Mouse (Mus musculus) erythroid progenitor cell, adult 5-6 weeks (primary cell): ENCODE results near the gene Islr. TPM values are rescaled to one million over a fixed set of nuclear protein-coding genes. Genes with fewer than 3 reads are reported as not detected.

Source experiments
- ATAC-seq: replicated peaks from 2 replicates; pipeline ENCODE4 v1.8.0; 2016; ENCODE audit warnings: moderate number of reproducible peaks, mild to moderate bottlenecking, moderate TSS enrichment, inconsistent platforms; ENCODE audit not compliant: poor library complexity, low FRiP score, severe bottlenecking
- total RNA-seq, 2 experiments: library from RNA; stranded (forward) in 1 of 2; stranded (reverse) in 1 of 2; fragments of 150-400 nt in 1 of 2; fragments of 186-747, 209-891 nt in 1 of 2; gene quantifications; 2 replicates each; pipeline versions ENCODE4 v1.2.3 to v1.2.4; 2015 to 2017; ENCODE audit warnings: low replicate concordance in 2 of 2

The Islr gene
- total RNA-seq, 2 experiments from 2014 or later: 0.30 TPM; not detected in 1

DNA sequence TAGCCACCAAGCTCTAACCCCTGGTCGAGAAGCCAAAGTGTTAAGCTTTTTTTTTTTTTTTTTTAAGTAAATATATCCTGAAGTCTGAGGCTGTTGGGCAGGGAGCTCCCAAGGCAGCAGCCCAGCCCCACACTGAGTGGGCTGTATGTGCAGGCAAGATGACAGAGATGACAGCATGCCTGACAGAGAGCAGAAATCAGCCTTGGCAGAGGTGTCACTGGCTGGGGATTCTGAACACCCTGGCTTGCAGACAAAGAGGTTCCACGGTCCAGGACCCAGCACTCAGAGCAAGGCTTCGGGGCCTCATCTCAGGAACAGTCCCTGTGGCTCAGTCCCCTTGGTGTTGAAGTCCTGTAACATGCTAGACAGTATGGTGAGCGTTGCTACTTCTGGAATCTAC is 44.3 kb downstream of the Islr start:
- no peak for ATAC-seq

- ATAC-seq: no peak
Measured at GRCm38 (mm10) chr9:58158541-58159311, 45.4 kb downstream of the Islr start.

GRCm38 (mm10) chr9:58157838-58158237 is 46.3 kb downstream of the Islr start:
- ATAC-seq: no peak

DNA sequence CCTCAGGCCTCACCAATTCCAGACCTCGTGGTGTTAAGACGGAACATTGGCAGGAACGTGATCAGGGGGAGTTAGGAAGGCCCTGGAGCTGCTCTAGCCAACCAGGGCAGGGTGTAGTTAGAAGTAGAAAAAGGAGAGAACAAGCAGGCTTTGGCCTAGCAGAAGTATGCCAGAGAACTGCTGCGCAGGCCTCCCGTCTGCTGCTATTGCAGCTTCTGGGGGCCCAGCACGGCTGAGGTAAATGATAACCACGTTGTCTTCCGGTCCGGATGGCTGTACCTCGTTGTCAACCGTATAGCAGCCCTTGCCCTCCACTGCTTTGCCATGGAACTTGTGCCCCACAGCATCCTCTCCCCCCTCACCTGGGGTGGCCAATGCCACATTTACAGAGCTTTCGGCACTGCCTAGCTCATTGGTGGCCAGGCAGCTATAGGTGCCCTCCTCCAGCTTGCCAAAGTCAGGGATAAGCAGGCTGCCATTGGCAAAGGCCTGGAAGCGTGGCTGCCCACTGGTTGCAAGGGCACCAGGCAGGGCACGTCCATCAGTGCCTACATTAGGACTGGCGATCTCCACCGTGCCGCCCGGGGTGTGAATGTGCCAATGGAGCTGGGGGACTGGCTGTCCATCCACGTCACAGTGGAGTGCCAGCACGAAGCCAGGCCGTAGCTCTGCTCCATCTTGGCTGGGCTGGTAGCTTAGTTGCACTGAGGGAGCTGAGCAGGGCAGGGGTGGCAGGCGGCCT is 47.1 kb downstream of the Islr start:
- ATAC-seq: no peak

DNA sequence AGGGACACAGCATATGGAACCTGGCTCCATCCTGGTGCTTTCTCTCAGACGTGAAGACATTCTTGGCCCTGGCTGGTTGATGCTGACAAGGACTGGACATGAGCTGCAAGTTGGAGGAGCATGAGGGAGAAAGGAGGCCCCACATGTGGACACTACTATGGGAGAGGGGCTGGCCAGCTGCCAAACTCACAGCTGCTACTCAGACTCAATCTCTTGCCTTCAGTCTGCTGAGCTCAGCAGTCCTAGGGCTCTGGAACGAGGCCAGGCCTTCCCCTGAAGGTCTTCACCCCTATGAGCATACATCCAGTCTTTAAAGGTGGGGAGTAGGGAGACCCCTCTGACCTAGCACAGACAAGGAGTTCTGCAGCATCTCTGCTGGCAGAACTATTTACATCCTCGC is 48.7 kb downstream of the Islr start:
- no peak for ATAC-seq

DNA sequence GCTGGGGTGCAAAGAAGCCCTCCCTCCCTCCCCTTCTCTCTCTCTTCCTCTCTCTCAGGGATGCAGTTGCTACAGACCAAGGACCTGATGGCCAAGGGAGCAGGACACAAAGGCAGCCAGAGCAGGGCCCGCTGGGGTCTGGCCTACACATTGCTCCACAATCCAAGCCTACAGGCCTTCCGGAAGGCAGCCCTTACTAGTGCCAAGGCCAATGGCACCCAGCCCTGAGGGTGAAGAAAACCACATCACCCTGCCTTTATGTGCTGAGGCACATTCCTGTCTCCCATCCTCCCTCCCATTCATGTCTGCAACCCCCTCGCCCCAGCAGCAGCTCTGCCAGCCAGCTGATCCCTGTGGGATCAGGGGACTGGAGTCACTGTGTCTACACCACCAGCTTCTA is 51.0 kb downstream of the Islr start:
- ATAC-seq: no peak

- no peak for ATAC-seq
Measured at GRCm38 (mm10) chr9:58150733-58151361, 53.3 kb downstream of the Islr start.

GRCm38 (mm10) chr9:58148806-58149205 is 55.3 kb downstream of the Islr start:
- ATAC-seq: no peak

- no peak for ATAC-seq
Measured at GRCm38 (mm10) chr9:58145417-58145816, 58.7 kb downstream of the Islr start.

DNA sequence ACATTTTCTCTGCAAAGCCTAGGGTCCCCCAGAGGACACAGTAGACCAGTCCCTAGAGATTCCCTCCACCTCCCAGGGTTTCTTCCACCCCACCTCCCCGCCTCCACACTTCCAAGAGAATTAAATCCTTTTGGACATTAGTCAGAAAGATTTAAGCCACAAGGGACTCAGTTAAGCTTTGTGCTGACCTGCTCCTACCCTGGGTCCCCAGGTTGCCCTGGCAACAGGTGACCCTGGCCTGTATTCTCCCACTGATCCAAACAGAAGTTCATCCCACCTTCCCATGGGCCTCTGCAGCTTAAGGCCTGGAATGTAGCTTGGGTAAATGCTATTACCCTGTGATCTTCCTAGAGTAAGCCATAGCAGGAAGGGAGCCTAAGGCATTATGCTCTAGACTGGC is 59.4 kb downstream of the Islr start:
- no peak for ATAC-seq

DNA sequence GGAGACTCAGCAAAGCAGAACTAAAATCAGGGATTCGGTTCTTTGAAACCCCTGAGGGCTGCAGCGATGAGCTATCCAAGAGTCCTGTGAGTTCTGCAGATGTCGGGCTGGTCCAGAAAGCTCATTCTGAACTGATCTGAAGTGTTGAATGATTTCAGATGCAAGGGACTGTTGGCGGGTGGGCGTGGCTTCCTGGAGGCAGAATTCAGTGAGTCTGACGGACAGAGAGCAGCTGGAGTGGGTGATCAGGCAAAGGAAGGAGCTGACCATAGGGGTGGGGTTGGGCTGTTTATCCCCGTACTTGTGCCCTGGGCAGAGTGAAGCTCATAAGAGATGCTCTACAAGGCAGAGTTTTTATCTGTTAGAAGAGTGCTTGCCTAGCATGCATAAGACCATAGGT is 60.7 kb downstream of the Islr start:
- ATAC-seq: no peak

- no peak for ATAC-seq
Measured at GRCm38 (mm10) chr9:58139947-58140346, 64.2 kb downstream of the Islr start.

DNA sequence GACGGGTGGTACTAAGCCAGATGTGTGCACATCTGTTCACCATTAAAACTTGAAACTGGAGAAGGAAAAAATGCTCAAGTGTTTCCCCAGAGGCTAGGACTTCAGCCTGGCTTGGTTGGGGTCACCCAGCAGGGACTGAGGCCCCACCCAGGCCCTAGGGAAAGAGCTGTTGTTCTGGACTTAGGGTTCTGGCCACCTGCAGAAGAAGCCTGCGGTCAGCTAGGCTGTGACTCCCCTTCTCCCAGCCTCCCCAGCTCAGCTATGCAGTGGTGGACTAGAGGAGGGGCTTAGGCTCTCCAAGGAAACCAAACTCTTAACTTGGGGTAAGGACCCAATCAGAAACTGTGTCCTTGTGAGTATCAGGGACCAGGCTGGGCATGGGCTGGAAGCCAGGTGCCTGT is 68.2 kb downstream of the Islr start:
- no peak for ATAC-seq

DNA sequence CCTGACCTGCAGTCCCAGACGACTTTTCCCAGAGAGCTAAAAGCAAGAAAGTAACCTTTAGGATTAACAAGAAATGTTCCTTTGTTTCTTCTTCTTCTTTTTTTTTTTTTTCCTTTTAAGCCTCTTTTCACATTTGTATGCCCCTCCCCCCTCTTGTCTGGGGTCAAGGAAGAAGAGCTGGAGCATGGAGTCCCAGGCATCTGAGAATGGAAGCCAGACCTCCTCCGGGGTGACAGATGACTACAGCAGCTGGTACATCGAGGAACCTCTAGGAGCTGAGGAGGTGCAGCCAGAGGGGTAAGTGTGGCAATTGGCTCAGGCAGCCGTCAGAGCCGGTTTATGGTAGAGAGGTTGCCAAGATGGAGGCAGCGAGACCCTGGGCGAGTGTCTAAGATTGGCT is 69.2 kb downstream of the Islr start:
- no peak for ATAC-seq

- ATAC-seq: no peak
Measured at GRCm38 (mm10) chr9:58133893-58134884, 69.9 kb downstream of the Islr start.

DNA sequence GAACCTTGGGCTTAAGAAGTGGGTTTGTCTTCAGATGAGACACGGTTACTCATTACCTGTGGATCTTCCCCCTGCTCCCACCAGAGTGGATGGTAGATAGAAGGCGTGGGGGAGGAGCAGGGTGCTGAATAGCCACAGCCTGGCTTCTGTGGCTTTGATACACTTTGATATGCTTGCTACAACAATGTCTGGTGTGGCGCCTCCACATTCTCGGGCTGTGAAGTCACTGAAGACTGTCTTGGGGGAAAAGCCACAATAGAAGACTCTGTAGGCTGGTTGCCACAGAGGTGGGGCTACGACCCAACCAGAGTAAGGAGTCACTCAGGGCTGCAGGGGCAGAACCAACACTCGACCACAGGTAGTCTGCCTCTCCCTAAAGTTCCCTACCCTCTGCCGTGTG is 72.4 kb downstream of the Islr start:
- ATAC-seq: no peak

DNA sequence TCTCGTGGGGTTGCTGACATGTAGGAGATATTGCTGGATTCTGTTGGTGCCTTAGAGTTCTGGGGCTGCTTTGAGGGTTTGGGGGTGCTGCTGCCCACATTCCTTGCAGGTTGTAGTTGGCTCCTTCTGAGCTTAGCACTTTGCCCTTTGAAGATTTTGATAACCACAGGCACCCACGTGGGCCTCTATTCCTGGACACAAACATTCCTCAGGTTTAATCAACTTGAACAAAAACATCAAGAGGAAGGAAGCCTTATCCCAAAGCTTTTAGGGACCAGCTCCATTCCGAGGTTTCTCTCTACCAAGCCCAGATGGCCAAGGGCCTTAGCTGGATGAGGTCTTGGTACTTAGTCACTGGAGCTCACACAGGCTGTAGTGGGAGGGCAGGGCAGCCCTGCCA is 73.2 kb downstream of the Islr start:
- ATAC-seq: no peak

DNA sequence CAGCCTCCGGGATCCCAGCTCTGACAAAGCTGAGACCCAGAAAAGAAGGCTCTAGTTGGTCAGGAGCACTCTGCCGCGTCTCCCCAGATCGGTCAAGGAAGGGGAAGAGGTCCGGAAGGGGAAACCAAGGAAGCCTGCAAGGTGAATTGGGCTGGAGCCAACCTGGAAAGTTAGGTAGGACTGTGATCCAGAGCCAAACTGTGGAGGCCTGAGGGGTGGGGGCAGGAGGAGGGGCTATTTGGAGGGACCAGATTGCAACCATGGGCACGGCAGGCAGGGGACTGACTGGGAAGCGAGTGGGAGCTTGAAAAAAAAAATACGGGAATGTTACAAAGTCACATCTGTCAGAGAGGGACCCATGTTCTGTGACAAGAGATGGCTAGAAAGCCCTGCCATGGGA is 74.6 kb downstream of the Islr start:
- ATAC-seq: no peak

- no peak for ATAC-seq
Measured at GRCm38 (mm10) chr9:58128926-58129413, 75.1 kb downstream of the Islr start.

DNA sequence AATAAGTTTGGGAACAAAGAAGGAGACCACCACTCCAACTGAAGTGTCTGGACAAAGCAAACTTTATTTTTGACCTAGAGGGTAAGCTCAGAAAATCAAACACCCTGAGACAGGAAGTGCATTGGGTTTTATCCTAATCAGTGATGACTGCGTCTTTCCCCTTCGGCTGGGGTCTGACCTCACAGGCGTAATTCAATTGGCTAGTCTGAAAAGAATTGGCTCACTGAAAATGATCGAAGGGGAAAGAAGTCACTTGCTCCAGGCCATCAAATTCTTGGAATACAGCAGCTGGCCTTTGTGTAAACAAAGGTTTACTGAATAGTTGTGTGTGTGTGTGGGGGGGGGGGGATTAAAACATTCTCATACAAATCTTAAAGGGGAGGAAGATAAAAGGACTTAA is 78.3 kb downstream of the Islr start:
- ATAC-seq: no peak
